Mouse (Mus musculus) hematopoietic stem cell, adult 5-6 weeks (primary cell): ENCODE measurements at regions not wholly inside any gene's neighbourhood (a gene's known extent, or its start where the extent isn't known, plus 50 kb on each side); places are given as distances from the start of the nearest gene placed in this dataset.

Experiments used
- ATAC-seq, 2 experiments: fragments of 125-278 bp in 1 of 2; replicated peaks in 1 of 2; 2 replicates each; pipeline ENCODE4 v1.8.0; 2016 to 2017; ENCODE audit warnings: inconsistent platforms in 2 of 2, mild to moderate bottlenecking in 2 of 2, moderate number of reproducible peaks in 2 of 2, low read depth in 1 of 2, moderate TSS enrichment in 1 of 2; ENCODE audit not compliant: low FRiP score in 2 of 2, poor library complexity in 2 of 2, severe bottlenecking in 2 of 2, insufficient read depth in 1 of 2, low TSS enrichment in 1 of 2

DNA sequence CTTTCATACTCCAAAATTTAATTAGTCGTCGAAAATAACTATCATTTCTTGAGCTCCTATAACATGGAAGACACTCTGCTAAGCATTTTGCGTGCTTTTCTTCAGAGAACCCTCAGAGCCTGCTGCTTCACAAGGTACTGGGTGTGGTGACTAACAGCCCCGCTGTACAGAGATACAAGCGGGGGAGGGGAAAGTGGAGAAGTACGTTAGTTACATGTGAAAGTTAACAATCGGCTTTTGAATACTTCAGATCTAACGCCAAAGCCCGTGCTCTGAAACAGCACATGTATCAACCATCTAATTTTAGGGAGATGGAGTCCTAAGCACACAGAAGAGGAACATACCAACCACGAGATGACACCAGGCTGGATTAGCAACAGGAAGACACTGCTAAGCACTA lies 55.4 kb upstream of the Foxd3 start:
- no peak for ATAC-seq

- ATAC-seq, result no peak
These were observed 54.6 kb upstream of the Foxd3 start for GRCm38 (mm10) chr4:99601463-99601862.
